Mouse (Mus musculus) testis, adult 2 months (tissue): ENCODE data around the gene Dedd. TPM values are rescaled to one million over a fixed set of nuclear protein-coding genes. Genes with fewer than 3 reads are reported as not detected.
A peak's percentile ranks its signal among the peaks of the same experiment; 100 is the strongest.

ENCODE experiments used
- H3K27ac ChIP-seq: fragments of 200-500 bp; 2 replicates; pipeline ENCODE4 v1.5.1; 2012; ENCODE audit warnings: low read depth, low read length; ENCODE audit not compliant: control insufficient read depth, insufficient read depth
- H3K27me3 ChIP-seq: fragments of 200-500 bp; 2 replicates; pipeline ENCODE4 v1.6.1; 2012; ENCODE audit warnings: mild to moderate bottlenecking, low read length, moderate library complexity; ENCODE audit not compliant: control insufficient read depth, insufficient read depth
- H3K36me3 ChIP-seq: fragments of 200-500 bp; 2 replicates; pipeline ENCODE4 v1.6.1; 2012; ENCODE audit warnings: mild to moderate bottlenecking, low read length; ENCODE audit not compliant: control insufficient read depth, insufficient read depth
- H3K4me1 ChIP-seq: fragments of 200-500 bp; 2 replicates; pipeline ENCODE4 v1.6.1; 2012; ENCODE audit warnings: low read length; ENCODE audit not compliant: control insufficient read depth, insufficient read depth
- H3K4me3 ChIP-seq: fragments of 200-500 bp; 2 replicates; pipeline ENCODE4 v1.5.1; 2012; ENCODE audit warnings: low read depth, mild to moderate bottlenecking, low read length, moderate library complexity, mixed read lengths; ENCODE audit not compliant: control insufficient read depth
- CTCF ChIP-seq: fragments of 200-500 bp; IDR thresholded peaks from 2 replicates; pipeline ENCODE4 v1.5.1; 2012; ENCODE audit warnings: low read depth, mild to moderate bottlenecking, inconsistent platforms, low read length, moderate library complexity; ENCODE audit not compliant: control insufficient read depth, insufficient read depth, insufficient replicate concordance
- POLR2A ChIP-seq: fragments of 200-500 bp; IDR thresholded peaks from 2 replicates; pipeline ENCODE4 v1.6.1; 2012; ENCODE audit warnings: low read depth, mild to moderate bottlenecking, inconsistent platforms, low read length, moderate library complexity; ENCODE audit not compliant: control insufficient read depth
- polyA plus RNA-seq: library from polyadenylated mRNA; depleted of rRNA; stranded (reverse); fragments of >200 nt; gene quantifications from 2 replicates; pipeline ENCODE4 v1.2.3, GENCODE M21; 2012; rRNA removed

Dedd gene
- polyA plus RNA-seq, 1 experiment, result 176 TPM

- H3K36me3 ChIP-seq, result no peaks in the 10 kb centered on the region
- no peak overlapping the region for H3K27ac ChIP-seq
- no peak overlapping the region for H3K4me3 ChIP-seq
- no peak for TF ChIP-seq POLR2A
- peak; percentile 39; the same call in 1 of the 2 replicates for TF ChIP-seq CTCF
- H3K4me1 ChIP-seq, result no peaks in the 10 kb centered on the region
- no peaks in the 10 kb centered on the region for H3K27me3 ChIP-seq
Observed at GRCm38 (mm10) chr1:171379935-171380599, 51.1 kb downstream of the Dedd start.

- Histone ChIP-seq H3K4me3 (no peak overlapping the region), H3K27ac (no peak overlapping the region), H3K27me3 (no peaks in the 10 kb centered on the region), H3K4me1 (no peaks in the 10 kb centered on the region), H3K36me3 (no peaks in the 10 kb centered on the region)
- no peak for TF ChIP-seq CTCF
- no peak for TF ChIP-seq POLR2A
Observed at GRCm38 (mm10) chr1:171382096-171382620, 53.2 kb downstream of the Dedd start.

GRCm38 (mm10) chr1:171384361-171384760, 55.4 kb downstream of the Dedd start:
- peak overlapping the region; percentile 37 for H3K4me3 ChIP-seq
- TF ChIP-seq POLR2A, result no peak
- no peak for TF ChIP-seq CTCF
- H3K27ac ChIP-seq, result no peak overlapping the region
- H3K27me3 ChIP-seq, result no peaks in the 10 kb centered on the region
- H3K36me3 ChIP-seq, result no peaks in the 10 kb centered on the region
- H3K4me1 ChIP-seq, result peaks cover 9% of the 10 kb centered on the region

- TF ChIP-seq POLR2A, result no peak
- no peak; the same call in 1 of the 2 replicates for TF ChIP-seq CTCF
- Histone ChIP-seq H3K4me3 (peak overlapping the region; percentile 39), H3K36me3 (no peaks in the 10 kb centered on the region), H3K4me1 (peaks cover 9% of the 10 kb centered on the region), H3K27ac (no peak overlapping the region), H3K27me3 (no peaks in the 10 kb centered on the region)
Observed at GRCm38 (mm10) chr1:171385171-171385570, 56.2 kb downstream of the Dedd start.

GRCm38 (mm10) chr1:171387099-171387498, 58.2 kb downstream of the Dedd start:
- Histone ChIP-seq H3K27ac (no peak overlapping the region), H3K4me3 (peak overlapping the region; percentile 72), H3K4me1 (peaks cover 9% of the 10 kb centered on the region), H3K36me3 (no peaks in the 10 kb centered on the region), H3K27me3 (no peaks in the 10 kb centered on the region)
- TF ChIP-seq CTCF, result peak; percentile 11; the same call in 1 of the 2 replicates
- no peak for TF ChIP-seq POLR2A

GRCm38 (mm10) chr1:171388376-171389102, 59.6 kb downstream of the Dedd start, which contains the start of gene Arhgap30:
Gene Arhgap30 (plus strand): TSS chr1:171388954.
- Histone ChIP-seq H3K4me1 (peaks cover 9% of the 10 kb centered on the region), H3K36me3 (no peaks in the 10 kb centered on the region), H3K4me3 (peak within 1 kb of the TSS; percentile 75), H3K27me3 (no peaks in the 10 kb centered on the region), H3K27ac (peak within 1 kb of the TSS; percentile 21; the same call in 1 of the 2 replicates)
- TF ChIP-seq POLR2A (peak; percentile 27; the same call in 1 of the 2 replicates), CTCF (no peak)

- peaks cover 9% of the 10 kb centered on the region for H3K4me1 ChIP-seq
- H3K27me3 ChIP-seq, result no peaks in the 10 kb centered on the region
- TF ChIP-seq POLR2A (no peak), CTCF (no peak)
- H3K36me3 ChIP-seq, result no peaks in the 10 kb centered on the region
- H3K4me3 ChIP-seq, result peak overlapping the region; percentile 70
- no peak overlapping the region for H3K27ac ChIP-seq
Observed at GRCm38 (mm10) chr1:171390101-171390500, 61.2 kb downstream of the Dedd start.

Other genes starting within 250 kb of the Dedd start
- 309 and 314 TPM in 2 replicates for gene Cfap126, start 215.2 kb upstream of the Dedd start, polyA plus RNA-seq
- gene Sdhc, start 178.5 kb upstream of the Dedd start, polyA plus RNA-seq, result 85.3 and 105 TPM in 2 replicates
- gene Mpz, start 178.4 kb upstream of the Dedd start, polyA plus RNA-seq, result 2.8 and 3.0 TPM in 2 replicates
- gene Pcp4l1, start 132.9 kb upstream of the Dedd start, polyA plus RNA-seq, result 2.9 and 4.6 TPM in 2 replicates
- gene Nr1i3, start 115.2 kb upstream of the Dedd start, polyA plus RNA-seq, result 0.04 and 0.16 TPM in 2 replicates
- gene Tomm40l, start 106.6 kb upstream of the Dedd start, polyA plus RNA-seq, result 4.5 and 6.5 TPM in 2 replicates
- gene Apoa2, start 104.1 kb upstream of the Dedd start, polyA plus RNA-seq, result 8.0 and 8.3 TPM in 2 replicates
- 5.8 and 8.2 TPM in 2 replicates for gene Fcer1g, start 94.8 kb upstream of the Dedd start, polyA plus RNA-seq
- gene Adamts4, start 78.7 kb upstream of the Dedd start, polyA plus RNA-seq, result 0.52 and 1.0 TPM in 2 replicates
- 86.0 and 91.4 TPM in 2 replicates for gene Ndufs2, start 77.8 kb upstream of the Dedd start, polyA plus RNA-seq
- gene B4galt3, start 58.8 kb upstream of the Dedd start, polyA plus RNA-seq, result 25.0 and 32.3 TPM in 2 replicates
- 7.1 and 8.7 TPM in 2 replicates for gene Ppox, start 48.0 kb upstream of the Dedd start, polyA plus RNA-seq
- 38.4 and 38.7 TPM in 2 replicates for gene Usp21, start 41.2 kb upstream of the Dedd start, polyA plus RNA-seq
- 19.1 and 20.0 TPM in 2 replicates for gene Ufc1, start 34.1 kb upstream of the Dedd start, polyA plus RNA-seq
- gene Nit1, start 16.5 kb downstream of the Dedd start, polyA plus RNA-seq, result 74.2 and 82.8 TPM in 2 replicates
- 23.9 and 25.8 TPM in 2 replicates for gene Pfdn2, start 16.5 kb downstream of the Dedd start, polyA plus RNA-seq
- 10.6 and 10.9 TPM in 2 replicates for gene Klhdc9, start 31.7 kb downstream of the Dedd start, polyA plus RNA-seq
- 6.5 and 8.5 TPM in 2 replicates for gene Nectin4, start 41.0 kb downstream of the Dedd start, polyA plus RNA-seq
- gene Arhgap30, start 59.8 kb downstream of the Dedd start, polyA plus RNA-seq, result 8.0 and 11.5 TPM in 2 replicates
- 24.4 and 28.8 TPM in 2 replicates for gene Usf1, start 82.2 kb downstream of the Dedd start, polyA plus RNA-seq
- 0.82 and 1.4 TPM in 2 replicates for gene Tstd1, start 89.7 kb downstream of the Dedd start, polyA plus RNA-seq
- 20.2 and 28.6 TPM in 2 replicates for gene F11r, start 108.4 kb downstream of the Dedd start, polyA plus RNA-seq
- gene Alyref2, start 174.3 kb downstream of the Dedd start, polyA plus RNA-seq, result 2.2 TPM in 2 replicates
- 0.47 and 0.59 TPM in 2 replicates for gene Itln1, start 206.1 kb downstream of the Dedd start, polyA plus RNA-seq
- gene Cd244a, start 230.0 kb downstream of the Dedd start, polyA plus RNA-seq, result 0.12 and 0.16 TPM in 2 replicates